Comparison of ENCODE assay signal across 23 mouse cellular contexts in genomic region chr2:58161813-58162212, GRCm38 (mm10). TPM values are rescaled to one million over a fixed set of nuclear protein-coding genes. Genes with fewer than 3 reads are reported as not detected.
DNase-seq lines count a peak whose midpoint lies in the region; ATAC-seq lines count a peak whose summit lies in the region.
"Had no signal": no experiment of that assay in that cellular context is flagged by ENCODE, and none has a peak within 500 bp of the region (broad histone marks: within the 10 kb centered on the region; RNA-seq: fewer than 3 reads in every experiment).

No protein-coding gene starts in this region.

- no peak overlapping the region for H3K27ac ChIP-seq in heart, embryonic 10.5 days
- H3K27ac ChIP-seq: forebrain, embryonic 10.5 days; forebrain, embryonic 13.5 days; heart, adult 2 months; hindbrain, embryonic 12.5 days; hindbrain, embryonic 15.5 days had no signal

- H3K27me3 ChIP-seq in heart, embryonic 10.5 days (ENCODE audit: insufficient read depth, poor library complexity, severe bottlenecking) = no peaks in the 10 kb centered on the region
- H3K27me3 ChIP-seq: forebrain, embryonic 13.5 days; hindbrain, embryonic 12.5 days; hindbrain, embryonic 15.5 days had no signal

- no peaks in the 10 kb centered on the region for H3K4me1 ChIP-seq in heart, embryonic 10.5 days
- H3K4me1 ChIP-seq: forebrain, embryonic 10.5 days; forebrain, embryonic 13.5 days; hindbrain, embryonic 12.5 days; hindbrain, embryonic 15.5 days had no signal

- no peaks in the 10 kb centered on the region for H3K36me3 ChIP-seq in heart, embryonic 10.5 days
- H3K36me3 ChIP-seq: forebrain, embryonic 10.5 days; G1E; hindbrain, embryonic 12.5 days; hindbrain, embryonic 15.5 days had no signal

- peak; percentile 17 for ATAC-seq in CD4-positive, CD25-positive, alpha-beta regulatory T cell, adult 4 months
- ATAC-seq: forebrain, embryonic 13.5 days; forebrain, embryonic 16.5 days; intestine, embryonic 16.5 days had no signal

- peak; percentile 65 for DNase-seq in CD4-positive helper T cell, adult 2 months (ENCODE audit: low read depth, low spot score)
- DNase-seq in induced T-regulatory cell, adult 2 months (ENCODE audit: low read depth) = peak; percentile 85
- DNase-seq in naive thymus-derived CD4-positive, alpha-beta T cell, adult 2 months (ENCODE audit: low read depth) = peak; percentile 74
- no peak for DNase-seq in kidney, postnatal 4 days
- DNase-seq in frontal cortex, postnatal 36 days (ENCODE audit: low spot score in 2 of 2) = no peak
- DNase-seq in right cerebral cortex, postnatal 25 days = no peak
- no peak for DNase-seq in heart, embryonic 10.5 days (ENCODE audit: low spot score)
- DNase-seq: adrenal gland, adult 8-10 months; adrenal gland, postnatal 25 days; cerebellum, adult 11-12 months; cerebellum, adult 8-10 months; cerebellum, postnatal 10 days; cerebellum, postnatal 36 days; gastrocnemius, postnatal 25 days; heart, adult 2 months had no signal

- H3K4me3 ChIP-seq in heart, embryonic 10.5 days = no peak overlapping the region
- H3K4me3 ChIP-seq: forebrain, embryonic 10.5 days; forebrain, embryonic 13.5 days; heart, adult 2 months; hindbrain, embryonic 12.5 days; hindbrain, embryonic 15.5 days had no signal

- no peaks in the 10 kb centered on the region for H3K9me3 ChIP-seq in heart, embryonic 10.5 days
- H3K9me3 ChIP-seq: forebrain, embryonic 10.5 days; forebrain, embryonic 13.5 days; hindbrain, embryonic 12.5 days; hindbrain, embryonic 15.5 days had no signal

- 77% methylated on average over 4 of the region's 4 CpGs for WGBS in heart, embryonic 10.5 days

RNA-seq across cellular contexts. Expression of gene Cytip, which starts 33.5 kb away (rescaled TPM):
- 100 to 1,000 TPM; 430 to 456 TPM for polyA plus RNA-seq in CD4-positive, CD25-positive, alpha-beta regulatory T cell, adult 4 months (2017; shearing (Covaris generic))
- polyA plus RNA-seq in heart, embryonic 10.5 days (2016; fragmentation: Nextera tagmentation; extraction: Ambion mirVana) = 0.06 and 0.39 TPM in 2 replicates
- polyA plus RNA-seq: G1E had no signal

Comparison
In these comparisons a context has a peak if more than half of its experiments do, and no peak if none do; other contexts are left out.
1. DNase-seq: peak in CD4-positive helper T cell, adult 2 months (single experiment), induced T-regulatory cell, adult 2 months (single experiment) and naive thymus-derived CD4-positive, alpha-beta T cell, adult 2 months (single experiment); none in kidney, postnatal 4 days (0 of 2), frontal cortex, postnatal 36 days (0 of 2), right cerebral cortex, postnatal 25 days (single experiment) and heart, embryonic 10.5 days (single experiment).
2. RNA of gene Cytip, which starts 33.5 kb away (polyA plus RNA-seq): 430 to 456 TPM in CD4-positive, CD25-positive, alpha-beta regulatory T cell, adult 4 months; 0.06 to 0.39 TPM in heart, embryonic 10.5 days; every median in the first group is over 100 times any median in the second.